Mouse (Mus musculus) intestine, postnatal 0 days (tissue): ENCODE results near the gene Slc25a12. TPM values are rescaled to one million over a fixed set of nuclear protein-coding genes. Genes with fewer than 3 reads are reported as not detected.

Experiments
- ATAC-seq: fragments of 200-750 bp; cut with Nextera tagmentation; 2 replicates; pipeline ENCODE4 v1.8.0; 2017; ENCODE audit warnings: mild to moderate bottlenecking, moderate TSS enrichment, moderate library complexity
- H3K27ac ChIP-seq: fragments of 300-500 bp; sonication (generic); 2 replicates; pipeline ENCODE4 v1.5.1; 2014; ENCODE audit warnings: mild to moderate bottlenecking, low read depth, low read length, moderate library complexity
- H3K27me3 ChIP-seq: fragments of 300-500 bp; sonication (generic); replicated peaks from 2 replicates; pipeline ENCODE4 v1.6.1; 2014; ENCODE audit warnings: low read length, mixed read lengths; ENCODE audit not compliant: control insufficient read depth, insufficient read depth
- H3K36me3 ChIP-seq: fragments of 300-500 bp; sonication (generic); 2 replicates; pipeline ENCODE4 v1.6.1; 2014; ENCODE audit warnings: mild to moderate bottlenecking, moderate library complexity; ENCODE audit not compliant: control insufficient read depth, insufficient read depth
- H3K4me1 ChIP-seq: fragments of 300-500 bp; sonication (generic); replicated peaks from 2 replicates; pipeline ENCODE4 v1.6.1; 2014; ENCODE audit warnings: antibody characterized with exemption, low read length, mixed read lengths; ENCODE audit not compliant: control insufficient read depth, insufficient read depth
- H3K4me2 ChIP-seq: fragments of 300-500 bp; sonication (generic); replicated peaks from 2 replicates; pipeline ENCODE4 v1.6.1; 2014; ENCODE audit warnings: low read depth, mild to moderate bottlenecking, moderate library complexity
- H3K4me3 ChIP-seq: fragments of 300-500 bp; sonication (generic); 2 replicates; pipeline ENCODE4 v1.5.1; 2014; ENCODE audit warnings: low read depth, low read length
- H3K9ac ChIP-seq: fragments of 300-500 bp; sonication (generic); 2 replicates; pipeline ENCODE4 v1.6.1; 2014; ENCODE audit warnings: mild to moderate bottlenecking, low read depth, low read length
- H3K9me3 ChIP-seq: fragments of 300-500 bp; sonication (generic); 2 replicates; pipeline ENCODE4 v1.6.1; 2016; ENCODE audit warnings: mixed run types; ENCODE audit not compliant: control insufficient read depth
- CTCF ChIP-seq: sonication (generic); IDR thresholded peaks from 2 replicates; pipeline ENCODE4 v1.5.1; 2016; ENCODE audit warnings: low read depth, mild to moderate bottlenecking, control low read depth, antibody characterized with exemption, moderate library complexity
- WGBS: fragments of 180-500 bp; shearing (Covaris S2); extraction: QIAGEN DNeasy Blood & Tissue Kit; methylation state at CpG from one replicate; pipeline ENCODE4 v1.1.7; 2014; 5-methylcytosine and 5-hydroxymethylcytosine counted together
- polyA plus RNA-seq: library from polyadenylated mRNA; unstranded; fragments of >200 nt; fragmentation: Nextera tagmentation; extraction: Ambion mirVana; gene quantifications from 2 replicates; pipeline ENCODE4 v1.2.1, GENCODE M21; 2015

Slc25a12 gene
- polyA plus RNA-seq = 14.7 and 14.9 TPM in 2 replicates

DNA sequence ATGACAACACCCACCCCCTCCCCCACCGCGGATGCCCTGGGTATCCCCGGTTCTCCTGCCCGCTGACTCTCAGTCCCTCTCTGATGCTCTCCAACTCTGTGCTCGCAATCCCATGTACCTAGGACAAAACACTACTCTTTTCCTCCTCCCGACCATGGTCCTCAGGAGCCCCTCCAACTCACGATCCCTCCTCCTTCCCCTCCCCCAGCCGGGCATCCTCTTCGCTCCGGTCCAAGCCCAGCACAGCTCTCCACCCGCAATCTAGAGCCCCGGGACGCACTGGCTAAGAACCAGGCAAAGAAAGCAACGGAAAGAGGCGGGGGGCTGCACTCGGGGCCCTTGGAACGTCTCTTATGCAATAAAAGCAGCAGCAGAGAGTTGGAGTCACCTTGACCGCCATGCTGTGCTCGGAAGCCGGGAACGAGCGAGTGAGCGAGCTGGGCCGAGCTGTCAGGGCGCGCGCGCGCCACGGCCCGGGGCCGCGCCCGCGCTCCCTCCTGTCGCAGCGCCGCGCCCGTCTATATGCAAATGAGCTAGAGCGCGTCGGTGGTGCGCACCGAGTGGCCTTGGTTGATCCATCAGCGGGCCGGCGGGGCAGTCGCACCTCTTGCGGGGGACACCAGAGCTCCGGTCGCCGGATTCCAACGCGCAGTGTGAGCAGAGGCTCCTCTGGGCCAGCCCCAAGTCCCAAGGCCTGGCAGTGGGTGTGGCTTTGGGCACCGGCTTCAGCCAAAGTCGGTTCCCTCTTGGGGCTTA, at the start of gene Slc25a12:
TSS of gene Slc25a12 (minus strand) at position 625 of the 756 bp plus-strand sequence.
- no peak for TF ChIP-seq CTCF
- Histone ChIP-seq H3K4me1 (no peaks in the 10 kb centered on the region; the same call in 1 of the 2 replicates), H3K36me3 (no peaks in the 10 kb centered on the region), H3K4me2 (peak within 1 kb of the TSS; percentile 89), H3K9ac (peak within 1 kb of the TSS; percentile 57), H3K27me3 (no peaks in the 10 kb centered on the region), H3K9me3 (no peaks in the 10 kb centered on the region), H3K4me3 (peak within 1 kb of the TSS; percentile 86), H3K27ac (peak within 1 kb of the TSS; percentile 69)
- under 1% methylated on average over 57 of the region's 57 CpGs for WGBS
- peak; percentile 94 for ATAC-seq

DNA sequence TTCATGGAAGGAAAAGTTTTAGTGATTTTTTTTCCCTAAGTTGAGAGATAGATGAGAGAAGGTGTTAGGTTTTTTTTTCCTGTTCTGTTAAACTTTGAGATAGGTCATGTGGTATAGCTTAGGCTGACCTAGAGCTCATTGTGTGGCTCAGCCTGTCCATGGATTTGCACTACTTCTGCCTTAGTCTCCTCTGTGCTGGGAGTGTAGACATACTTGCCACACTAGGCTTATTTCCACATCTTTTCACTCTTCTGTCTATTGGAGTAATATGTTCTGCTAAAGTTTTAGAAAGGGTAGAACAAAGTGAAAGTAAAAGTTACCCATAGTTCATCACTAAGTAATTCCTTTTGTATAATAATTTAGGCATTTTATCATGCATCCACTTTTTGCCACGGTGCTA, 38.1 kb upstream of the Slc25a12 start:
- H3K27ac ChIP-seq = no peak overlapping the region

DNA sequence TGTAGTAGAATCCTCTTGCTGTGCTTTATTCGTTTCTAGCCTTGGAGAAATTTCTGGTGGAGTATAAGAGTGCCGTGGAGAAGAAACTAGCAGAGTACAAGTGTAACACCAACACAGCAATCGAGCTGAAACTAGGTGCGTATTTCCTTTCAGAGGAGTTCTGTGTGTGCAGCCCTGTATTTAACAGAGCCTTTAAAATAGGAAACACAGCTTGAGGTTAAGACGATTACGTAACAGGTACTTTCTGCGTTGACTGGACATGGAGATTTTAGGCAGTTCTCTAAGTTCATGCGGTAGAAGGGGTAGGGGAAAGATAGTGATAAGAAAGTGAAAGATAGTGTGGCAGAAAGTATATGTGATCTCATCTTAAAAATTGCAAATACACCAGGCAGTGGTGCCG, 22.3 kb upstream of the Slc25a12 start:
- Histone ChIP-seq H3K27ac (no peak overlapping the region), H3K36me3 (no peaks in the 10 kb centered on the region), H3K27me3 (no peaks in the 10 kb centered on the region), H3K4me1 (0 out of 2 replicates have a peak, but pooled peaks cover 2% of the 10 kb centered on the region), H3K4me2 (peak overlapping the region; percentile 83), H3K9me3 (no peaks in the 10 kb centered on the region), H3K4me3 (peak overlapping the region; percentile 89), H3K9ac (peak overlapping the region; percentile 74)
- no peak for ATAC-seq
- WGBS = 43% methylated on average over 9 of the region's 9 CpGs
- TF ChIP-seq CTCF = no peak

More for the DNA sequence above, 38.1 kb upstream of the Slc25a12 start:
- Histone ChIP-seq H3K9ac (no peak overlapping the region), H3K27me3 (no peaks in the 10 kb centered on the region), H3K4me3 (no peak overlapping the region), H3K4me1 (no peaks in the 10 kb centered on the region), H3K9me3 (no peaks in the 10 kb centered on the region), H3K36me3 (0 out of 2 replicates have a peak, but pooled peaks cover 4% of the 10 kb centered on the region), H3K4me2 (no peak overlapping the region)
- TF ChIP-seq CTCF = no peak
- WGBS = 91% methylated on average over 1 of the region's 1 CpGs
- no peak for ATAC-seq

DNA sequence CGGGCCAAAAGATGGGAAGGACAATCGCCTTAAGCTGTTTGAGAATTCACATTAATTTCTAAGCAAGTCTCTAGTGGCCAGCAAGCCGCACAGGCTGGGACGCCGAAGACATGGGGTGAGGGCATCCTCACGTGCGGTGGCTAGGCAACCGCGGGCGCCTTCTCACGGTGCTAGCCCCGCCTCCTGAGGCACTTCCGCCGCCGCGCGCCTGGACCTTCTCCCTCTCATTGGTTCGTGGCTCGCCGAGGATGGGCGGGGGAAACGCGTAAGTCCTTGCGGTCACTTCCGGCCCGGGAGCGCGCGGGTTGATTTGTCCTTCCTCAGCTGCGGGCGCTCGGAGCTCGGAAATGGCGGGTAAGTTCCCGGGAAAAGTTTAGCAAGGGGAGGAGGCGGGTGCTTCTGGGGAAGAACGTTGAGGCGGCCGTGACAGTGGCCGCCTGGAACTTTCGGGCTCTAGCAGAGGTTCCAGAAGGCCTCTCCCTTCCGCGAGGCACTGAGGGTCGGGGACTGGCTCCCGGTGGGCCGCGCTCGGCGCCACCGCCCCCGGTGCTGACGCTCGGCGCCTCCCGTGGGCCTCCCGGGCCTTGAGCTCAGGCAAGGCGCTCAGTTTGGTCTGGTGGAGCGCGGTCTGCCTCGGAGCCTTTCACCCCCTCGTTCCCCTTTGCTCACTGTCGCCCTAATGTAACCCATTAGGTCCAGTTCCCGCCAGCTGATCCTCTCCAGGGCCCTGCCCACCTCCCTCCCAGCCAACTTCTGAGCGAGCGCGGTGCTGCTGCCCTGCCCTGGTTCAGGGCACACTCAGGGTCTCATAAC, 21.6 kb upstream of the Slc25a12 start, which contains the start of gene Hat1:
TSS of gene Hat1 (plus strand) at position 8 of the 813 bp plus-strand sequence.
- Histone ChIP-seq H3K9ac (peak within 1 kb of the TSS; percentile 74), H3K9me3 (no peaks in the 10 kb centered on the region), H3K4me1 (0 out of 2 replicates have a peak, but pooled peaks cover 2% of the 10 kb centered on the region), H3K4me3 (peak within 1 kb of the TSS; percentile 89), H3K27ac (peak within 1 kb of the TSS; percentile 72), H3K36me3 (no peaks in the 10 kb centered on the region), H3K4me2 (peak within 1 kb of the TSS; percentile 83), H3K27me3 (no peaks in the 10 kb centered on the region)
- ATAC-seq = peak; percentile 98
- no peak for TF ChIP-seq CTCF
- WGBS = under 1% methylated on average over 65 of the region's 66 CpGs

DNA sequence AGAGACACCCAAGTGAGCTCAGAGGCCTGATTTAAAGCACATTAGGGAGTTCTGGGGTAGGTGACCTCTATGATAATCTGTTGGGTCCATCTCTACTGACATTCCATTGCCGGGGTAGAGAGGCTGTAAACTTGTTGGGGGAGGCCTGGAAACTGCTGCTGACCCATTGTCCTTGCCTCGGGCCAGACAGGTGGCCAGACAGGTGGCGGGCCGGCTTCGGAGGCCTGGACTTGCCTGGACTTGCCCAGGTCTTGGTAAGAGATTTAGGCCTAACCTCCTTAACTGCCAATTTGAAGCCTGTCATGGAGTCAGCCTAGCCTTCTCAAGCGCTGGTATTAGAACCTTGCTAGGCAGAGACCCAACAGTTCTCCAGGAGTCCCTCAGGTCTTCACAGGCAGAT, 20.2 kb upstream of the Slc25a12 start:
- Histone ChIP-seq H3K4me1 (0 out of 2 replicates have a peak, but pooled peaks cover 2% of the 10 kb centered on the region), H3K9me3 (no peaks in the 10 kb centered on the region)

DNA sequence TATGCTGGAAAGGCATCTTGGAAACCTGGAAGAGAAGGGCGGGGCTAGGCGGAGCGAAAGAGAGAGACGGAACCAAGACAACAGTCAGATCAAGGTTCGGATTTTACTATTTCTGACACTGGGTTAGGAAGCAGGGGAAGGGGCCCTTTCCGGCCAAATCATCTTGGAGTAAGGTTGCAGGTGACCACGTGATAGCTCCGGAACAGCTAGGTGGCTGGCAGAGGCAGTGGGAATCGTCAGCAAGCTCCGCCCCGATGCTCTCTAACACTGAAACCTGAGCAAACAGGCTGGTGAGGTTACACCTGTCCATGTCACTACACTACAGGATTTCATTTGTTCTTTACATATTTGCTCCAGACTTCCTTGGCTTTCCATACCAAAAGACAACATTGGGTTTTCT, 16.3 kb upstream of the Slc25a12 start:
- ATAC-seq = peak; percentile 31; the same call in 1 of the 2 replicates
- H3K9ac ChIP-seq = no peak overlapping the region
- peak overlapping the region; percentile 57 for H3K4me2 ChIP-seq
- no peaks in the 10 kb centered on the region for H3K27me3 ChIP-seq
- H3K9me3 ChIP-seq = no peaks in the 10 kb centered on the region
- no peaks in the 10 kb centered on the region for H3K36me3 ChIP-seq
- WGBS = 33% methylated on average over 11 of the region's 11 CpGs
- H3K4me1 ChIP-seq = 0 out of 2 replicates have a peak, but pooled peaks cover 2% of the 10 kb centered on the region
- TF ChIP-seq CTCF = no peak
- peak overlapping the region; percentile 17; the same call in 1 of the 2 replicates for H3K4me3 ChIP-seq
- H3K27ac ChIP-seq = no peak overlapping the region

More for the DNA sequence above, 20.2 kb upstream of the Slc25a12 start:
- Histone ChIP-seq H3K36me3 (no peaks in the 10 kb centered on the region), H3K4me2 (no peak overlapping the region), H3K27ac (no peak overlapping the region), H3K4me3 (no peak overlapping the region), H3K9ac (no peak overlapping the region), H3K27me3 (no peaks in the 10 kb centered on the region)
- TF ChIP-seq CTCF = no peak
- WGBS = 86% methylated on average over 6 of the region's 6 CpGs
- no peak for ATAC-seq
